Mouse (Mus musculus): ENCODE measurements around the gene Gng2. TPM values are rescaled to one million over a fixed set of nuclear protein-coding genes. Genes with fewer than 3 reads are reported as not detected.
A peak's percentile ranks its signal among the peaks of the same experiment; 100 is the strongest.

Gng2 gene
- total and polyA plus RNA-seq, 3 experiments: 3.3 to 17.2 TPM; not detected in 1

GRCm38 (mm10) chr14:19967482-19967881 lies 9.9 kb downstream of the Gng2 start:
- H3K36me3 ChIP-seq (ENCODE audit: control insufficient read depth in 1 of 2, insufficient read depth in 2 of 2, low read length in 2 of 2): peaks cover 0 to 33% of the 10 kb centered on the region in 2 experiments; a peak in 2 of 4 replicates
- H3K9me3 ChIP-seq (replicated peaks; ENCODE audit: insufficient read depth, low read length): no peaks in the 10 kb centered on the region
- H3K79me2 ChIP-seq (ENCODE audit: control insufficient read depth, insufficient read depth, low read length, poor library complexity): no peaks in the 10 kb centered on the region
- no peaks in the 10 kb centered on the region for H3K27me3 ChIP-seq (ENCODE audit: control insufficient read depth in 1 of 2, insufficient read depth in 2 of 2, low read length in 2 of 2)
- no peak overlapping the region for H3K4me3 ChIP-seq (ENCODE audit: control insufficient read depth in 1 of 2, insufficient read depth in 1 of 2, low read depth in 2 of 2, low read length in 2 of 2)
- peaks cover 12 to 40% of the 10 kb centered on the region in 2 experiments for H3K4me1 ChIP-seq (ENCODE audit: control insufficient read depth in 1 of 2, insufficient read depth in 2 of 2, low read length in 2 of 2)
- DNase-seq (ENCODE audit: low read depth, low spot score): no peak
- no peak overlapping the region for H3K9ac ChIP-seq (ENCODE audit: control insufficient read depth, low read depth, low read length, poor library complexity, severe bottlenecking)
- no peak overlapping the region for H3K27ac ChIP-seq (ENCODE audit: control insufficient read depth, low read depth, low read length)
- no peak for TF ChIP-seq GABPA (IDR thresholded peaks at IDR 0.05; ENCODE audit: low read depth, low read length)

- peaks cover 1 to 14% of the 10 kb centered on the region in 2 experiments; a peak in 2 of 4 replicates for H3K4me1 ChIP-seq (ENCODE audit: control insufficient read depth in 1 of 2, insufficient read depth in 2 of 2, low read length in 2 of 2)
- TF ChIP-seq GATA1 (IDR thresholded peaks at IDR 0.05; ENCODE audit: low read depth, low read length) (no peak), BHLHE40 (IDR thresholded peaks at IDR 0.05; ENCODE audit: borderline replicate concordance, low read depth, low read length) (no peak), TAL1 (IDR thresholded peaks at IDR 0.05; ENCODE audit: low read length) (no peak), TCF12 (IDR thresholded peaks at IDR 0.05; ENCODE audit: low read depth, low read length) (no peak), HCFC1 (IDR thresholded peaks at IDR 0.05; ENCODE audit: low read depth, low read length) (no peak), MYC (IDR thresholded peaks at IDR 0.05; ENCODE audit: low read depth, low read length) (no peak)
- peaks cover 0 to 9% of the 10 kb centered on the region in 2 experiments; a peak in 2 of 4 replicates for H3K36me3 ChIP-seq (ENCODE audit: control insufficient read depth in 1 of 2, insufficient read depth in 2 of 2, low read length in 2 of 2)
- H3K27me3 ChIP-seq (ENCODE audit: control insufficient read depth in 1 of 2, insufficient read depth in 2 of 2, low read length in 2 of 2): no peaks in the 10 kb centered on the region
- H3K9me3 ChIP-seq (replicated peaks; ENCODE audit: insufficient read depth, low read length): no peaks in the 10 kb centered on the region
- H3K27ac ChIP-seq (ENCODE audit: control insufficient read depth, low read depth, low read length): no peak overlapping the region
- H3K4me3 ChIP-seq (ENCODE audit: control insufficient read depth in 1 of 2, insufficient read depth in 1 of 2, low read depth in 2 of 2, low read length in 2 of 2): no peak overlapping the region
- no peak overlapping the region for H3K9ac ChIP-seq (ENCODE audit: control insufficient read depth, low read depth, low read length, poor library complexity, severe bottlenecking)
- no peaks in the 10 kb centered on the region for H3K79me2 ChIP-seq (ENCODE audit: control insufficient read depth, insufficient read depth, low read length, poor library complexity)
- no peak for DNase-seq (ENCODE audit: low read depth, low spot score)
These were observed 13.4 kb downstream of the Gng2 start for GRCm38 (mm10) chr14:19963961-19964505.

GRCm38 (mm10) chr14:19961924-19962915 lies 15.2 kb downstream of the Gng2 start:
- H3K36me3 ChIP-seq (ENCODE audit: control insufficient read depth in 1 of 2, insufficient read depth in 2 of 2, low read length in 2 of 2): no peaks in the 10 kb centered on the region; a peak in 1 of 4 replicates
- H3K27ac ChIP-seq (ENCODE audit: control insufficient read depth, low read depth, low read length): no peak overlapping the region
- no peaks in the 10 kb centered on the region for H3K79me2 ChIP-seq (ENCODE audit: control insufficient read depth, insufficient read depth, low read length, poor library complexity)
- H3K4me3 ChIP-seq (ENCODE audit: control insufficient read depth in 1 of 2, insufficient read depth in 1 of 2, low read depth in 2 of 2, low read length in 2 of 2): no peak overlapping the region
- H3K27me3 ChIP-seq (ENCODE audit: control insufficient read depth in 1 of 2, insufficient read depth in 2 of 2, low read length in 2 of 2): no peaks in the 10 kb centered on the region
- H3K4me1 ChIP-seq (ENCODE audit: control insufficient read depth in 1 of 2, insufficient read depth in 2 of 2, low read length in 2 of 2): no peaks in the 10 kb centered on the region
- H3K9ac ChIP-seq (ENCODE audit: control insufficient read depth, low read depth, low read length, poor library complexity, severe bottlenecking): no peak overlapping the region
- peak; percentile 11 for DNase-seq (ENCODE audit: low read depth, low spot score)
- TF ChIP-seq ZC3H11A (IDR thresholded peaks at IDR 0.05; ENCODE audit: low read depth, low read length): no peak
- TF ChIP-seq CTCF (IDR thresholded peaks at IDR 0.05 in 2 of 3, conservative IDR thresholded peaks at IDR 0.05 in 1 of 3; ENCODE audit: control insufficient read depth in 1 of 3, insufficient read depth in 1 of 3, low read depth in 2 of 3, low read length in 3 of 3, poor library complexity in 1 of 3, severe bottlenecking in 1 of 3): no peak
- no peak for TF ChIP-seq UBTF (IDR thresholded peaks at IDR 0.05; ENCODE audit: borderline replicate concordance, insufficient read depth, low read depth, low read length)
- TF ChIP-seq MEF2A (IDR thresholded peaks at IDR 0.05; ENCODE audit: extremely low read depth, insufficient replicate concordance, low read depth, low read length, poor library complexity, severe bottlenecking): no peak
- TF ChIP-seq NRF1 (IDR thresholded peaks at IDR 0.05; ENCODE audit: insufficient read depth, low read depth, low read length, poor library complexity, severe bottlenecking): no peak
- no peak for TF ChIP-seq CHD2 (IDR thresholded peaks at IDR 0.05; ENCODE audit: low read length)
- no peak for TF ChIP-seq GABPA (IDR thresholded peaks at IDR 0.05; ENCODE audit: low read depth, low read length)
- TF ChIP-seq SMC3 (IDR thresholded peaks at IDR 0.05; ENCODE audit: low read depth, low read length): no peak
- no peak for TF ChIP-seq RAD21 (IDR thresholded peaks at IDR 0.05; ENCODE audit: low read depth, low read length)
- no peak for TF ChIP-seq USF2 (IDR thresholded peaks at IDR 0.05; ENCODE audit: borderline replicate concordance in 1 of 2, insufficient read depth in 1 of 2, low read depth in 1 of 2, low read length in 2 of 2)
- TF ChIP-seq ELF1 (IDR thresholded peaks at IDR 0.05; ENCODE audit: low read depth, low read length): no peak
- no peaks in the 10 kb centered on the region for H3K9me3 ChIP-seq (replicated peaks; ENCODE audit: insufficient read depth, low read length)
